Mouse (Mus musculus) spleen, embryonic (tissue): Measurements from ENCODE around the gene Ppfia3.
"Not testable (repeated sequence)": the region's sequence is repeated elsewhere in the genome, so short reads cannot be mapped to it uniquely, and the experiment has no call there.

Experiments
- CTCF ChIA-PET: fragments of 350-600 bp; sonication (Branson Sonifier 250); formaldehyde crosslinking; loops from one replicate; lab custom pipeline; 2022; lab: Charles Lee

Ppfia3 gene

GRCm38 (mm10) chr7:45395578-45396336 lies 28.9 kb upstream of the Ppfia3 start, which contains the start of gene Snrnp70:
Snrnp70 (minus strand) TSS chr7:45395742.
- CTCF ChIA-PET, result interaction anchor here (0.7 kb wide), 1 partner anchor 378 kb away, joined by 4 read pairs; the partner anchor contains the start of gene Rras

- CTCF ChIA-PET, result interaction anchor here (0.7 kb wide), 1 partner anchor 18 kb away, joined by 15 read pairs; no protein-coding TSS in a partner anchor
These were observed 28.3 kb upstream of the Ppfia3 start for GRCm38 (mm10) chr7:45395129-45395541.

GRCm38 (mm10) chr7:45386077-45386476 lies 19.3 kb upstream of the Ppfia3 start:
- CTCF ChIA-PET, result no interaction called here

- CTCF ChIA-PET, result no interaction called here
These were observed 9.2 kb upstream of the Ppfia3 start for GRCm38 (mm10) chr7:45376057-45376456.

- CTCF ChIA-PET, result no interaction called here
These were observed 7.8 kb upstream of the Ppfia3 start for GRCm38 (mm10) chr7:45374620-45375019.

- CTCF ChIA-PET, result no interaction called here
These were observed 5.6 kb upstream of the Ppfia3 start for GRCm38 (mm10) chr7:45372371-45372770.

- CTCF ChIA-PET, result no interaction called here
These were observed 3.9 kb upstream of the Ppfia3 start, which contains the start of gene Lin7b for GRCm38 (mm10) chr7:45370475-45371311. Lin7b (minus strand) TSS chr7:45370583.

- CTCF ChIA-PET, result no interaction called here
These were observed 3.1 kb upstream of the Ppfia3 start for GRCm38 (mm10) chr7:45369836-45370474.

- CTCF ChIA-PET, result no interaction called here
These were observed 2.4 kb upstream of the Ppfia3 start for GRCm38 (mm10) chr7:45369022-45369745.

GRCm38 (mm10) chr7:45368178-45368577 lies 1.4 kb upstream of the Ppfia3 start:
- CTCF ChIA-PET, result no interaction called here

GRCm38 (mm10) chr7:45367020-45367880 lies 431 bp upstream of the Ppfia3 start:
- CTCF ChIA-PET, result no interaction called here

GRCm38 (mm10) chr7:45365742-45366651 lies 822 bp downstream of the Ppfia3 start:
- CTCF ChIA-PET, result no interaction called here

- CTCF ChIA-PET, result no interaction called here
These were observed 2.8 kb downstream of the Ppfia3 start for GRCm38 (mm10) chr7:45363983-45364382.

GRCm38 (mm10) chr7:45362801-45363200 lies 4.0 kb downstream of the Ppfia3 start:
- CTCF ChIA-PET, result no interaction called here

GRCm38 (mm10) chr7:45361243-45361804 lies 5.5 kb downstream of the Ppfia3 start:
- CTCF ChIA-PET, result interaction anchor here (0.6 kb wide), 1 partner anchor 477 kb away, joined by 4 read pairs; no protein-coding TSS in a partner anchor

- CTCF ChIA-PET, result interaction anchor here (0.7 kb wide), 1 partner anchor 38 kb away, joined by 3 read pairs; no protein-coding TSS in a partner anchor
These were observed 6.3 kb downstream of the Ppfia3 start for GRCm38 (mm10) chr7:45360404-45361125.

- CTCF ChIA-PET, result not testable (repeated sequence)
These were observed 7.7 kb downstream of the Ppfia3 start for GRCm38 (mm10) chr7:45359081-45359480.

- CTCF ChIA-PET, result no interaction called here
These were observed 10.7 kb downstream of the Ppfia3 start for GRCm38 (mm10) chr7:45356087-45356486.
